Mouse (Mus musculus) heart, embryonic 11.5 days (tissue): ENCODE results near the gene Mrps34. TPM values are rescaled to one million over a fixed set of nuclear protein-coding genes. Genes with fewer than 3 reads are reported as not detected.
"Not testable (repeated sequence)": the region's sequence is repeated elsewhere in the genome, so short reads cannot be mapped to it uniquely, and the experiment has no call there.

Source experiments
- ATAC-seq: fragments of 200-750 bp; cut with Nextera tagmentation; replicated peaks from 2 replicates; pipeline ENCODE4 v1.8.0; 2017; ENCODE audit warnings: moderate library complexity; ENCODE audit not compliant: insufficient number of reproducible peaks, low FRiP score, low TSS enrichment
- H3K27ac ChIP-seq: fragments of 300-500 bp; sonication (generic); 2 replicates; pipeline ENCODE4 v1.5.1; 2014; ENCODE audit warnings: mild to moderate bottlenecking, low read depth, low read length
- H3K27me3 ChIP-seq: fragments of 300-500 bp; sonication (generic); 2 replicates; pipeline ENCODE4 v1.6.1; 2014; ENCODE audit warnings: mild to moderate bottlenecking, low read length, mixed read lengths; ENCODE audit not compliant: control insufficient read depth, insufficient read depth
- H3K36me3 ChIP-seq: fragments of 300-500 bp; sonication (generic); 2 replicates; pipeline ENCODE4 v1.6.1; 2014; ENCODE audit warnings: mild to moderate bottlenecking, low read length, moderate library complexity, mixed read lengths; ENCODE audit not compliant: control insufficient read depth, insufficient read depth
- H3K4me1 ChIP-seq: fragments of 300-500 bp; sonication (generic); 2 replicates; pipeline ENCODE4 v1.6.1; 2014; ENCODE audit warnings: low read length; ENCODE audit not compliant: control insufficient read depth, insufficient read depth
- H3K4me2 ChIP-seq: fragments of 300-500 bp; sonication (generic); 2 replicates; pipeline ENCODE4 v1.6.1; 2014; ENCODE audit warnings: mild to moderate bottlenecking, moderate library complexity
- H3K4me3 ChIP-seq: fragments of 300-500 bp; sonication (generic); 2 replicates; pipeline ENCODE4 v1.5.1; 2014; ENCODE audit warnings: low read depth, low read length
- H3K9ac ChIP-seq: fragments of 300-500 bp; sonication (generic); 2 replicates; pipeline ENCODE4 v1.6.1; 2014; ENCODE audit warnings: mild to moderate bottlenecking, low read depth, low read length, moderate library complexity
- H3K9me3 ChIP-seq: fragments of 300-500 bp; sonication (generic); replicated peaks from 2 replicates; pipeline ENCODE4 v1.6.1; 2016; ENCODE audit warnings: low read length; ENCODE audit not compliant: control insufficient read depth
- WGBS: fragments of 180-500 bp; shearing (Covaris S2); extraction: QIAGEN DNeasy Blood & Tissue Kit; methylation state at CpG from one replicate; pipeline ENCODE4 v1.1.7; 2014; ENCODE audit not compliant: insufficient replicate concordance; 5-methylcytosine and 5-hydroxymethylcytosine counted together
- polyA plus RNA-seq: library from polyadenylated mRNA; unstranded; fragments of >200 nt; fragmentation: Nextera tagmentation; extraction: Ambion mirVana; gene quantifications from 2 replicates; pipeline ENCODE4 v1.2.1, GENCODE M21; 2014

The Mrps34 gene
- polyA plus RNA-seq, 1 experiment from 2014 or later = 85.6 TPM

DNA sequence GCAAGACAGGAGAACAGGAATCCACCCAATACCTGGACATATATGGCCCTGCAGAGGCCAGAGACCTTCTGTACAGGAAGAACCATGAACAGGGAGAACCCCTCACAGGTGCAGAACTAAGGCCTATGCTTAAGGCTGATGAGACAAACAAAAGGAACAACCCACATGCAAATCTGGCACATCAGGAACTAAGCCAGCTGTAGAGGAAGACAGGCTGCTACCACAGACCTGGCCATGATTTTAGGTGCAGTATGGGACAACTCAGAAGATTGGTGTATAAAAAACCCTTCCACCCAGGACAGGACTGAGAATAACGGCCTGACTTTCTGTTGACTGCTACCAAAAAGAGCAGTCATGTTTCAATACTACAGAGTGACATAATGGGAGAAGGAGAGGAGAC lies 48.7 kb downstream of the Mrps34 start:
- not testable (repeated sequence) for ATAC-seq, H3K4me1 ChIP-seq, H3K4me3 ChIP-seq, H3K9ac ChIP-seq, H3K9me3 ChIP-seq, H3K4me2 ChIP-seq, H3K27me3 ChIP-seq, H3K27ac ChIP-seq, H3K36me3 ChIP-seq
- 85% methylated on average over 1 of the region's 1 CpGs for WGBS

Other genes starting within 250 kb of the Mrps34 start
- 52.7 and 58.0 TPM in 2 replicates for gene Slc9a3r2, start 244.8 kb upstream of the Mrps34 start, polyA plus RNA-seq
- gene Npw, start 236.7 kb upstream of the Mrps34 start, polyA plus RNA-seq = not detected in 2 replicates
- gene Zfp598, start 225.4 kb upstream of the Mrps34 start, polyA plus RNA-seq = 19.7 and 22.0 TPM in 2 replicates
- 0.39 and 0.65 TPM in 2 replicates for gene Syngr3, start 205.2 kb upstream of the Mrps34 start, polyA plus RNA-seq
- gene Gfer, start 199.0 kb upstream of the Mrps34 start, polyA plus RNA-seq = 36.7 and 39.0 TPM in 2 replicates
- gene Noxo1, start 198.9 kb upstream of the Mrps34 start, polyA plus RNA-seq = 0.49 and 1.1 TPM in 2 replicates
- gene Tbl3, start 187.5 kb upstream of the Mrps34 start, polyA plus RNA-seq = 50.9 and 54.8 TPM in 2 replicates
- gene Rnf151, start 177.1 kb upstream of the Mrps34 start, polyA plus RNA-seq = not detected in 2 replicates
- 1,091 and 1,195 TPM in 2 replicates for gene Rps2, start 177.0 kb upstream of the Mrps34 start, polyA plus RNA-seq
- gene Ndufb10, start 170.6 kb upstream of the Mrps34 start, polyA plus RNA-seq = 373 and 401 TPM in 2 replicates
- gene Rpl3l, start 167.3 kb upstream of the Mrps34 start, polyA plus RNA-seq = 0.40 and 0.44 TPM in 2 replicates
- 19.5 and 20.9 TPM in 2 replicates for gene Msrb1, start 158.5 kb upstream of the Mrps34 start, polyA plus RNA-seq
- gene Hs3st6, start 142.1 kb upstream of the Mrps34 start, polyA plus RNA-seq = 0.34 TPM in 1 of 2 replicates, not detected in the other
- not detected in 2 replicates for gene Meiob, start 90.8 kb upstream of the Mrps34 start, polyA plus RNA-seq
- 42.6 and 48.8 TPM in 2 replicates for gene Hagh, start 55.0 kb upstream of the Mrps34 start, polyA plus RNA-seq
- gene Fahd1, start 44.8 kb upstream of the Mrps34 start, polyA plus RNA-seq = 38.0 and 39.5 TPM in 2 replicates
- gene Igfals, start 29.1 kb upstream of the Mrps34 start, polyA plus RNA-seq = 0.14 TPM in 1 of 2 replicates, not detected in the other
- gene Nubp2, start 8.8 kb upstream of the Mrps34 start, polyA plus RNA-seq = 42.3 and 43.3 TPM in 2 replicates
- 25.2 and 26.5 TPM in 2 replicates for gene Spsb3, start 8.5 kb upstream of the Mrps34 start, polyA plus RNA-seq
- gene Eme2, start within 50 bp of the Mrps34 start, polyA plus RNA-seq = 15.3 and 19.3 TPM in 2 replicates
- 35.7 and 37.9 TPM in 2 replicates for gene Nme3, start 1.4 kb downstream of the Mrps34 start, polyA plus RNA-seq
- gene Mapk8ip3, start 41.9 kb downstream of the Mrps34 start, polyA plus RNA-seq = 33.0 and 34.2 TPM in 2 replicates
- 109 and 148 TPM in 2 replicates for gene Jpt2, start 65.6 kb downstream of the Mrps34 start, polyA plus RNA-seq
- 6.8 and 8.9 TPM in 2 replicates for gene Cramp1l, start 120.7 kb downstream of the Mrps34 start, polyA plus RNA-seq
- gene Ift140, start 121.0 kb downstream of the Mrps34 start, polyA plus RNA-seq = 17.4 and 17.9 TPM in 2 replicates
- gene Tmem204, start 188.5 kb downstream of the Mrps34 start, polyA plus RNA-seq = 14.4 and 18.5 TPM in 2 replicates
- 22.1 and 25.4 TPM in 2 replicates for gene Telo2, start 220.9 kb downstream of the Mrps34 start, polyA plus RNA-seq
- 0.10 TPM in 1 of 2 replicates, not detected in the other for gene Ptx4, start 225.6 kb downstream of the Mrps34 start, polyA plus RNA-seq
- gene Clcn7, start 238.3 kb downstream of the Mrps34 start, polyA plus RNA-seq = 18.9 and 20.4 TPM in 2 replicates